Mouse (Mus musculus): ENCODE measurements at regions not wholly inside any gene's neighbourhood (a gene's known extent, or its start where the extent isn't known, plus 50 kb on each side); places are given as distances from the start of the nearest gene placed in this dataset.

- TF ChIP-seq CTCF (IDR thresholded peaks at IDR 0.05 in 2 of 3, conservative IDR thresholded peaks at IDR 0.05 in 1 of 3; ENCODE audit: control insufficient read depth in 1 of 3, insufficient read depth in 1 of 3, low read depth in 2 of 3, low read length in 3 of 3, poor library complexity in 1 of 3, severe bottlenecking in 1 of 3) (peak; percentile 7 to 17 (median 16); a peak in 3 of 6 replicates), BHLHE40 (IDR thresholded peaks at IDR 0.05; ENCODE audit: borderline replicate concordance, low read depth, low read length) (no peak)
Observed at GRCm38 (mm10) chr9:30315172-30315644, 111.7 kb upstream of the Snx19 start (continued).

- H3K9ac ChIP-seq (ENCODE audit: control insufficient read depth, low read depth, low read length, poor library complexity, severe bottlenecking) = no peak overlapping the region
Observed at GRCm38 (mm10) chr9:30344866-30345265, 82.0 kb upstream of the Snx19 start.

GRCm38 (mm10) chr9:30353965-30354364, 72.9 kb upstream of the Snx19 start:
- Histone ChIP-seq H3K4me1 (ENCODE audit: control insufficient read depth in 1 of 2, insufficient read depth in 2 of 2, low read length in 2 of 2) (no peaks in the 10 kb centered on the region), H3K9ac (ENCODE audit: control insufficient read depth, low read depth, low read length, poor library complexity, severe bottlenecking) (no peak overlapping the region), H3K79me2 (ENCODE audit: control insufficient read depth, insufficient read depth, low read length, poor library complexity) (no peaks in the 10 kb centered on the region), H3K9me3 (replicated peaks; ENCODE audit: insufficient read depth, low read length) (no peaks in the 10 kb centered on the region), H3K36me3 (ENCODE audit: control insufficient read depth in 1 of 2, insufficient read depth in 2 of 2, low read length in 2 of 2) (no peaks in the 10 kb centered on the region), H3K27ac (ENCODE audit: control insufficient read depth, low read depth, low read length) (no peak overlapping the region), H3K4me3 (ENCODE audit: control insufficient read depth in 1 of 2, insufficient read depth in 1 of 2, low read depth in 2 of 2, low read length in 2 of 2) (no peak overlapping the region), H3K27me3 (ENCODE audit: control insufficient read depth in 1 of 2, insufficient read depth in 2 of 2, low read length in 2 of 2) (no peaks in the 10 kb centered on the region)
- no peak for DNase-seq (ENCODE audit: low read depth, low spot score)
- TF ChIP-seq CTCF (IDR thresholded peaks at IDR 0.05 in 2 of 3, conservative IDR thresholded peaks at IDR 0.05 in 1 of 3; ENCODE audit: control insufficient read depth in 1 of 3, insufficient read depth in 1 of 3, low read depth in 2 of 3, low read length in 3 of 3, poor library complexity in 1 of 3, severe bottlenecking in 1 of 3) (no peak), MYC (IDR thresholded peaks at IDR 0.05; ENCODE audit: low read depth, low read length) (no peak), NELFE (IDR thresholded peaks at IDR 0.05; ENCODE audit: low read depth, low read length) (no peak), POLR2A (IDR thresholded peaks at IDR 0.05; ENCODE audit: control insufficient read depth in 1 of 2, insufficient read depth in 1 of 2, low read depth in 1 of 2, low read length in 2 of 2, poor library complexity in 1 of 2) (no peak), POLR2AphosphoS2 (IDR thresholded peaks at IDR 0.05; ENCODE audit: low read length) (no peak), MAX (IDR thresholded peaks at IDR 0.05; ENCODE audit: low read length) (no peak), SIN3A (IDR thresholded peaks at IDR 0.05; ENCODE audit: low read length) (no peak), MEF2A (IDR thresholded peaks at IDR 0.05; ENCODE audit: extremely low read depth, insufficient replicate concordance, low read depth, low read length, poor library complexity, severe bottlenecking) (no peak), TBP (IDR thresholded peaks at IDR 0.05; ENCODE audit: low read depth, low read length) (no peak), TAL1 (IDR thresholded peaks at IDR 0.05; ENCODE audit: low read length) (no peak), MYB (IDR thresholded peaks at IDR 0.05; ENCODE audit: low read depth, low read length) (no peak), EP300 (IDR thresholded peaks at IDR 0.05; ENCODE audit: low read depth in 1 of 2, low read length in 2 of 2) (no peak), POLR2AphosphoS5 (IDR thresholded peaks at IDR 0.05; ENCODE audit: borderline replicate concordance, low read depth, low read length) (no peak), RCOR1 (IDR thresholded peaks at IDR 0.05; ENCODE audit: low read depth, low read length) (no peak), ETS1 (IDR thresholded peaks at IDR 0.05; ENCODE audit: low read depth, low read length) (no peak)

More at GRCm38 (mm10) chr9:30344866-30345265, 82.0 kb upstream of the Snx19 start:
- Histone ChIP-seq H3K9me3 (replicated peaks; ENCODE audit: insufficient read depth, low read length) (no peaks in the 10 kb centered on the region), H3K27me3 (ENCODE audit: control insufficient read depth in 1 of 2, insufficient read depth in 2 of 2, low read length in 2 of 2) (no peaks in the 10 kb centered on the region), H3K4me3 (ENCODE audit: control insufficient read depth in 1 of 2, insufficient read depth in 1 of 2, low read depth in 2 of 2, low read length in 2 of 2) (no peak overlapping the region), H3K36me3 (ENCODE audit: control insufficient read depth in 1 of 2, insufficient read depth in 2 of 2, low read length in 2 of 2) (no peaks in the 10 kb centered on the region), H3K4me1 (ENCODE audit: control insufficient read depth in 1 of 2, insufficient read depth in 2 of 2, low read length in 2 of 2) (no peaks in the 10 kb centered on the region), H3K27ac (ENCODE audit: control insufficient read depth, low read depth, low read length) (no peak overlapping the region), H3K79me2 (ENCODE audit: control insufficient read depth, insufficient read depth, low read length, poor library complexity) (no peaks in the 10 kb centered on the region)
- no peak for DNase-seq (ENCODE audit: low read depth, low spot score)
- no peak for TF ChIP-seq CTCF (IDR thresholded peaks at IDR 0.05 in 2 of 3, conservative IDR thresholded peaks at IDR 0.05 in 1 of 3; ENCODE audit: control insufficient read depth in 1 of 3, insufficient read depth in 1 of 3, low read depth in 2 of 3, low read length in 3 of 3, poor library complexity in 1 of 3, severe bottlenecking in 1 of 3)
- TF ChIP-seq POLR2AphosphoS2 (IDR thresholded peaks at IDR 0.05; ENCODE audit: low read length) = no peak
- no peak for TF ChIP-seq HCFC1 (IDR thresholded peaks at IDR 0.05; ENCODE audit: low read depth, low read length)
- TF ChIP-seq POLR2A (IDR thresholded peaks at IDR 0.05; ENCODE audit: control insufficient read depth in 1 of 2, insufficient read depth in 1 of 2, low read depth in 1 of 2, low read length in 2 of 2, poor library complexity in 1 of 2) = no peak
- TF ChIP-seq ZMIZ1 (IDR thresholded peaks at IDR 0.05; ENCODE audit: low read depth, low read length) = no peak
- no peak for TF ChIP-seq RCOR1 (IDR thresholded peaks at IDR 0.05; ENCODE audit: low read depth, low read length)
- TF ChIP-seq MXI1 (IDR thresholded peaks at IDR 0.05; ENCODE audit: low read depth, low read length) = no peak
- no peak for TF ChIP-seq TCF12 (IDR thresholded peaks at IDR 0.05; ENCODE audit: low read depth, low read length)
- TF ChIP-seq MYC (IDR thresholded peaks at IDR 0.05; ENCODE audit: low read depth, low read length) = no peak
- no peak for TF ChIP-seq UBTF (IDR thresholded peaks at IDR 0.05; ENCODE audit: borderline replicate concordance, insufficient read depth, low read depth, low read length)
- no peak for TF ChIP-seq MAFK (IDR thresholded peaks at IDR 0.05; ENCODE audit: borderline replicate concordance, low read depth, low read length)
